Mouse (Mus musculus) kidney, embryonic 16.5 days (tissue): ENCODE data around the gene Cldnd2. TPM values are rescaled to one million over a fixed set of nuclear protein-coding genes. Genes with fewer than 3 reads are reported as not detected.

Experiments
- ATAC-seq: fragments of 200-750 bp; cut with Nextera tagmentation; 2 replicates; pipeline ENCODE4 v1.8.0; 2017; ENCODE audit warnings: moderate TSS enrichment; ENCODE audit not compliant: low FRiP score, low TSS enrichment
- H3K27ac ChIP-seq: fragments of 300-500 bp; sonication (generic); 2 replicates; pipeline ENCODE4 v1.5.1; 2014; ENCODE audit warnings: low read length
- H3K27me3 ChIP-seq: fragments of 300-500 bp; sonication (generic); 2 replicates; pipeline ENCODE4 v1.6.1; 2014; ENCODE audit warnings: low read length, control low read depth, mixed read lengths; ENCODE audit not compliant: insufficient read depth
- H3K36me3 ChIP-seq: fragments of 300-500 bp; sonication (generic); 2 replicates; pipeline ENCODE4 v1.6.1; 2014; ENCODE audit warnings: low read length, control low read depth, mixed read lengths; ENCODE audit not compliant: insufficient read depth
- H3K4me1 ChIP-seq: fragments of 300-500 bp; sonication (generic); 2 replicates; pipeline ENCODE4 v1.6.1; 2014; ENCODE audit warnings: low read length, control low read depth, mixed read lengths; ENCODE audit not compliant: insufficient read depth
- H3K4me2 ChIP-seq: fragments of 300-500 bp; sonication (generic); replicated peaks from 2 replicates; pipeline ENCODE4 v1.6.1; 2014; ENCODE audit warnings: low read depth, low read length
- H3K4me3 ChIP-seq: fragments of 300-500 bp; sonication (generic); 2 replicates; pipeline ENCODE4 v1.5.1; 2014; ENCODE audit warnings: mild to moderate bottlenecking, low read length
- H3K9ac ChIP-seq: fragments of 300-500 bp; sonication (generic); replicated peaks from 2 replicates; pipeline ENCODE4 v1.6.1; 2014; ENCODE audit warnings: low read length
- H3K9me3 ChIP-seq: fragments of 300-500 bp; sonication (generic); 2 replicates; pipeline ENCODE4 v1.6.1; 2016; ENCODE audit warnings: low read length, control low read depth
- WGBS: fragments of 180-500 bp; shearing (Covaris S2); extraction: QIAGEN DNeasy Blood & Tissue Kit; methylation state at CpG from one replicate; pipeline ENCODE4 v1.1.7; 2014; 5-methylcytosine and 5-hydroxymethylcytosine counted together
- polyA plus RNA-seq: library from polyadenylated mRNA; unstranded; fragments of >200 nt; fragmentation: Nextera tagmentation; extraction: Ambion mirVana; gene quantifications from 2 replicates; pipeline ENCODE4 v1.2.1, GENCODE M21; 2015

Cldnd2 gene
- polyA plus RNA-seq, 1 experiment from 2014 or later = not detected

DNA sequence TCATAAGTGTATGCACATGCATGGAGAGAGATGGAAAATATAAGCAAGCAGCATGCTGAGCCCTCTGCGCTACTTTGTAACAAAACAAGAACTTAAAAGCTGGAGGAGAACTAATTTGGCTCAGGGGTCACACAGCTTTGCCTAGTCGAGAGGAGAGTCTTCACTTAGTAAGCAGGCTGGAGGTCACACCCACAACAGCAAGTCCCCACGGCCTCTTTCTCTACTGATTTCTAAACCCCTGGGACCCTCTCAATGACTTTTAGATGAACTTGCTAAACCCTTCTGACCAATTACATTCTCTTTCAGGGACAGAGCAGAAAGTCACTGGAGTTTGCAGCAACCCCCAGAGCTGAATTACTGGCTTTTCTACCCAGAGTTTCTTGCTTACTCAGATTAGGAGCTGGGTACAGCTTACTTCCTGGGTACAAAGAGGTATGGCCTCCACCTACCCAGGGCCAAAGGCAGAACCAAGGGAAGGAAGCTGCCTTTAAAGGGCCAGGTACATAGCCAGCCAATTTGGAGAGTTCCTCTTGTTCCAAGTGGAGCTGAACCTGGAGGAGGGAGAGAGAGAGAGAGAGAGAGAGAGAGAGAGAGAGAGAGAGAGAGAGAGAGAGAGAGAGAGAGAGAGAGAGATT, 16.5 kb upstream of the Cldnd2 start:
- no peaks in the 10 kb centered on the region for H3K27me3 ChIP-seq
- H3K36me3 ChIP-seq = no peaks in the 10 kb centered on the region
- no peaks in the 10 kb centered on the region for H3K9me3 ChIP-seq
- ATAC-seq = no peak
- 61% methylated on average over 3 of the region's 3 CpGs for WGBS
- no peaks in the 10 kb centered on the region; the same call in 1 of the 2 replicates for H3K4me1 ChIP-seq
- H3K9ac ChIP-seq = no peak overlapping the region
- no peak overlapping the region for H3K4me2 ChIP-seq
- no peak overlapping the region for H3K4me3 ChIP-seq
- no peak overlapping the region for H3K27ac ChIP-seq

DNA sequence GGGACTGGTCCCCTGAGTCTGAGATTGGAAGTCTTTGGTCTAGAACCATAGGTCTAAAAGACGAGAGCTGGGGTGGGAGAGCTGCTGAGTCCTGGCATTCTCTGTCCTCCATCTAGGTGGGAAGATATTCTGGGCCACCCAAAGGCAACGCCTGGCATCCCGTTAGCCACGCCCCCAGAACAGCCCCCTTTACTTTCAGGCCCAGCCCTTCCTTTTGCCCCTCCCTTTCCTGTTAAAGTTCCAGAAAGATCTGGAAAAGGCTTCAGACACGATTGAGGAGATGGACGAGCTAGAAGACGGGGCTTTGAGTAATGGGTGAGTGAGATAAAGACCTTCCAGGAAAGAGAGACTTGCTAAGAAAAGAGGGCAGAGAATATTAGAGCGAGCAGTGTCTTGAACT, 13.2 kb upstream of the Cldnd2 start, which contains the start of gene Lim2:
Lim2 (plus strand) TSS at position 265 of the 400 bp plus-strand sequence.
- Histone ChIP-seq H3K4me3 (no peak within 1 kb of the TSS), H3K9me3 (no peaks in the 10 kb centered on the region), H3K4me1 (no peaks in the 10 kb centered on the region; the same call in 1 of the 2 replicates), H3K9ac (no peak within 1 kb of the TSS), H3K4me2 (no peak within 1 kb of the TSS), H3K27ac (no peak within 1 kb of the TSS), H3K36me3 (no peaks in the 10 kb centered on the region), H3K27me3 (no peaks in the 10 kb centered on the region)
- 88% methylated on average over 8 of the region's 8 CpGs for WGBS
- ATAC-seq = no peak

- WGBS = 63% methylated on average over 4 of the region's 4 CpGs
- H3K4me2 ChIP-seq = no peak overlapping the region
- ATAC-seq = no peak
- no peaks in the 10 kb centered on the region for H3K27me3 ChIP-seq
- no peaks in the 10 kb centered on the region for H3K36me3 ChIP-seq
- H3K9me3 ChIP-seq = no peaks in the 10 kb centered on the region
- no peak overlapping the region for H3K4me3 ChIP-seq
- H3K9ac ChIP-seq = no peak overlapping the region
- no peaks in the 10 kb centered on the region for H3K4me1 ChIP-seq
- H3K27ac ChIP-seq = no peak overlapping the region
These were observed 11.1 kb upstream of the Cldnd2 start for GRCm38 (mm10) chr7:43429500-43429899.

DNA sequence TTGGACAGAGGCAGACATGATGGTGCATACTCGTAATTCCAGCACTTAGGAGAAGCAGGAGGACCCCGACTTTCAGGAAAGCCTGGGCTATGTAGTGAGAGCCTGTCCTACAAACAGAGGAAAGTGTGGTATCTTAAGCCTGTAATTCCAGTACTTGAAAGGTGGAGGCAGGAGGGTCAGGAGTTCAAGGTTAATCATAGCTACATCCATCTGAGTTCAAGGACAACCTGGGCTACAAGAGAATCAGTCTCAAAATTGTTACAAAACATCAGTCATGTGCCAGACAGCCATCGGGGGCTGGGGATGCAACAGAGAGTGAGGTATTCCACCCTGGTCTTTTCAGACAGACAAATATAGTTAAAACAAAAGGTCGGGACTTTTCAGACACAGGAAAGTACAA, 7.7 kb upstream of the Cldnd2 start:
- H3K4me3 ChIP-seq = no peak overlapping the region
- H3K27me3 ChIP-seq = no peaks in the 10 kb centered on the region
- H3K9me3 ChIP-seq = no peaks in the 10 kb centered on the region
- 80% methylated on average over 4 of the region's 4 CpGs for WGBS
- no peak overlapping the region for H3K9ac ChIP-seq
- no peak for ATAC-seq
- H3K4me1 ChIP-seq = no peaks in the 10 kb centered on the region
- H3K27ac ChIP-seq = no peak overlapping the region
- no peaks in the 10 kb centered on the region for H3K36me3 ChIP-seq
- H3K4me2 ChIP-seq = no peak overlapping the region

DNA sequence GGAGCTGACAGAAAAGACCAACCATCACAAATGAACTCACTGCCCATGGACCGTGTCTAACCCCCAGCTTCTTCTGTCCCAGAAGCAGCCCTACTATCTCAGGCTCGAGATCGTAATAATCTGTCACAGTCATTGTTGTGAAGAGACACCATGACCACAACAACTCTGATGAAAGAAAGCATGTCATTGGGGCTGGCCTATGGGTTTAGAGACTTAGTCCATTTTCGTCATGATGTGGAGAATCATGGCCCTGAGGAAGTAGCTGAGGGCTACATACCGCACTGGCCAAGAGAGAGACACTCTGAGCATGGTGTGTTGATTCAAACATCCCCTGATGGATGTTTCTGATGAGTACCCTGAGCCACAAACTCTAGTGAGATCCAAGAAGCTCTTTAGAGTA, 5.9 kb upstream of the Cldnd2 start:
- no peak for ATAC-seq
- no peaks in the 10 kb centered on the region for H3K9me3 ChIP-seq
- H3K4me2 ChIP-seq = no peak overlapping the region
- H3K4me1 ChIP-seq = no peaks in the 10 kb centered on the region
- no peaks in the 10 kb centered on the region for H3K27me3 ChIP-seq
- no peaks in the 10 kb centered on the region for H3K36me3 ChIP-seq
- H3K9ac ChIP-seq = no peak overlapping the region
- WGBS = 86% methylated on average over 5 of the region's 5 CpGs
- no peak overlapping the region for H3K27ac ChIP-seq
- H3K4me3 ChIP-seq = no peak overlapping the region

DNA sequence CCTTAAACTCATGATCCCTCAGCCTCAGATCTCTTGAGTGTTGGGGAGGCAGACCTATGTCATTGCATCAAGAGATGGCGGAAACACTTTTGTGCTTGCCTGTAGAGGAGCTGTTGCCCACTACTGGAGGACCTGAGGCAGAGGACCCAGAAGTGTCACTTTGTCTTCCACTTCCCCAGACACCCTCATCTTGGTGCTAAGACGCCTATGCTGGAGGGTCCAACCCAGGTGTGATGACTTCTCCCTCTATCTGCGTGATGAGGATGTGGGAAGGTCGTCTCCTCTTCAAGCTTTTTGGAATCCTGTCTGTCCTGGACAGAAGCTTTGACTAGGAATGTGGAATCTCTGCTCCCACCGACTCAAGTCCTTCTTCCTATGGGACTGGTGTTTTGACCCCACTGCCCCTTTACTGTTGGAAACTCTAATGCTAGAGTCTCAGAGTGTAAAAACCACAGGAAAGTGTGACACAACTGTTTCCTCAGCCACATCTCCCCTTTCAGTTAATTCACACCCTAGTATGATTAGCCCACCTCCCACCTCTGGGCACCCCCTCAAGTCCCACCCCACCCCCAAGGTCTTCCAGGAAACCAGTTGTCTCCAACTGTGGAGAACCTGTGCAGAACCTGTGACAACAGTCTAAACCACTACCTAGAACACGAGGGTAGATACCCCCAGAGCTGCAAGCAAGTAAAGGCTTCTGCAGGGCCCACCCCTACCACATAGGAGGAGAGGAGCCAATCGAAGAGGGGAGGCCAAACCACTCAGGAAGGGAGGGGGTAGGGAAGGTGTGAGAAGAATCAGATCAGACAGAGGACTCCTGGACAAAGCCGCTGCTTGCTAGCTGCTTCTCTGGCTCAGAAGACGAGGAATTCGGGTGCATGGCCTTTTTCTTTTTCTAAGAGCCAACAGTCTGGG, 4.0 kb upstream of the Cldnd2 start, which contains the start of gene Nkg7:
Nkg7 (plus strand) TSS at position 733 of the 915 bp plus-strand sequence.
- H3K9ac ChIP-seq = no peak within 1 kb of the TSS
- no peak within 1 kb of the TSS for H3K27ac ChIP-seq
- H3K36me3 ChIP-seq = no peaks in the 10 kb centered on the region
- no peaks in the 10 kb centered on the region for H3K9me3 ChIP-seq
- H3K4me2 ChIP-seq = no peak within 1 kb of the TSS
- WGBS = 63% methylated on average over 10 of the region's 10 CpGs
- no peaks in the 10 kb centered on the region for H3K4me1 ChIP-seq
- H3K27me3 ChIP-seq = no peaks in the 10 kb centered on the region
- ATAC-seq = no peak
- no peak within 1 kb of the TSS for H3K4me3 ChIP-seq

- Histone ChIP-seq H3K36me3 (no peaks in the 10 kb centered on the region), H3K4me2 (no peak overlapping the region), H3K27me3 (no peaks in the 10 kb centered on the region), H3K9me3 (no peaks in the 10 kb centered on the region), H3K27ac (no peak overlapping the region), H3K9ac (no peak overlapping the region), H3K4me3 (no peak overlapping the region), H3K4me1 (peaks cover 9% of the 10 kb centered on the region)
- ATAC-seq = no peak
- WGBS = 74% methylated on average over 4 of the region's 4 CpGs
These were observed 2.0 kb upstream of the Cldnd2 start for GRCm38 (mm10) chr7:43438611-43439010.

GRCm38 (mm10) chr7:43441071-43441470, 489 bp downstream of the Cldnd2 start:
- peaks cover 20% of the 10 kb centered on the region for H3K4me1 ChIP-seq
- ATAC-seq = no peak
- H3K9ac ChIP-seq = no peak overlapping the region
- H3K27me3 ChIP-seq = no peaks in the 10 kb centered on the region
- 70% methylated on average over 3 of the region's 3 CpGs for WGBS
- H3K4me3 ChIP-seq = no peak overlapping the region
- no peak overlapping the region for H3K4me2 ChIP-seq
- H3K27ac ChIP-seq = no peak overlapping the region
- no peaks in the 10 kb centered on the region for H3K36me3 ChIP-seq
- H3K9me3 ChIP-seq = no peaks in the 10 kb centered on the region

DNA sequence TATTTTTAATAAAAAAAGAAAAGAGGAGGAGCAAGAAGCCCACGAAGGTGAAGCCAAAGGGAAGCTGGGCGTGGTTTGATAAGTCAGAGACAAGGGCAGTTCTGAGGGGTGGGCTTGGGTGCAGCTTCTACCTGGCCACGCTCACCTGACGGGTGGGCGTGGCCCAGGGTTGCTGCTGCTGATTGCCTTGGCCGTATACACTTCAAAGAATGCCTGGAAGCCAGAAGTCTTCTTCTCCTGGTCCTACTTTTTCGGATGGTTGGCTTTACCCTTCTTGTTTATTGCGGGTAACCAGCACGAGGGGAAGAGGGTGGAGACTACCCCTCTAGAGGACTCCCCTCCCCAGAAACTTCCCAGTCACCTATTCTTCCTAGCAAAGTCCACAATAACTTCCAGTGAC, 2.1 kb downstream of the Cldnd2 start:
- peak overlapping the region; percentile 100 for H3K27ac ChIP-seq
- peak overlapping the region; percentile 94 for H3K4me2 ChIP-seq
- peak overlapping the region; percentile 72 for H3K4me3 ChIP-seq
- WGBS = 9% methylated on average over 9 of the region's 9 CpGs
- no peaks in the 10 kb centered on the region for H3K9me3 ChIP-seq
- ATAC-seq = no peak
- H3K9ac ChIP-seq = peak overlapping the region; percentile 78
- H3K36me3 ChIP-seq = 0 out of 2 replicates have a peak, but pooled peaks cover 3% of the 10 kb centered on the region
- no peaks in the 10 kb centered on the region for H3K27me3 ChIP-seq
- H3K4me1 ChIP-seq = peaks cover 20% of the 10 kb centered on the region
